Mouse (Mus musculus): ENCODE data around the gene Cep126. TPM values are rescaled to one million over a fixed set of nuclear protein-coding genes. Genes with fewer than 3 reads are reported as not detected.
A peak's percentile ranks its signal among the peaks of the same experiment; 100 is the strongest.

Cep126 gene
- total RNA-seq (2021): 1 to 10 TPM; 5.1 to 5.4 TPM

- peak; percentile 86 for DNase-seq
These were observed at the start of gene Cep126 for GRCm38 (mm10) chr9:8134117-8134574. TSS of gene Cep126 (minus strand) at chr9:8134294.

GRCm38 (mm10) chr9:8179554-8179953, 45.5 kb upstream of the Cep126 start:
- DNase-seq: no peak

GRCm38 (mm10) chr9:8177099-8177498, 43.0 kb upstream of the Cep126 start:
- no peak for DNase-seq

GRCm38 (mm10) chr9:8157011-8157410, 22.9 kb upstream of the Cep126 start:
- DNase-seq: no peak

GRCm38 (mm10) chr9:8139501-8139900, 5.4 kb upstream of the Cep126 start:
- DNase-seq: no peak

- no peak for DNase-seq
These were observed 443 bp downstream of the Cep126 start for GRCm38 (mm10) chr9:8133586-8134115.

- DNase-seq: no peak
These were observed 10.6 kb downstream of the Cep126 start for GRCm38 (mm10) chr9:8123495-8123894.

GRCm38 (mm10) chr9:8114516-8114915, 19.6 kb downstream of the Cep126 start:
- DNase-seq: no peak

GRCm38 (mm10) chr9:8103050-8103449, 31.0 kb downstream of the Cep126 start:
- DNase-seq: no peak

GRCm38 (mm10) chr9:8100962-8101361, 33.1 kb downstream of the Cep126 start:
- no peak for DNase-seq

GRCm38 (mm10) chr9:8078882-8079281, 55.2 kb downstream of the Cep126 start:
- no peak for DNase-seq

GRCm38 (mm10) chr9:8074345-8074744, 59.7 kb downstream of the Cep126 start:
- peak; percentile 22 for DNase-seq

GRCm38 (mm10) chr9:8073203-8073755, 60.8 kb downstream of the Cep126 start:
- DNase-seq: no peak

- no peak for DNase-seq
These were observed 74.5 kb downstream of the Cep126 start for GRCm38 (mm10) chr9:8059636-8060035.

GRCm38 (mm10) chr9:8054831-8055230, 79.3 kb downstream of the Cep126 start:
- DNase-seq: no peak

- no peak for DNase-seq
These were observed 91.1 kb downstream of the Cep126 start for GRCm38 (mm10) chr9:8043044-8043387.

GRCm38 (mm10) chr9:8042338-8043043, 91.6 kb downstream of the Cep126 start, which contains the start of gene Cfap300:
TSS of gene Cfap300 (minus strand) at chr9:8042823.
- DNase-seq: peak; percentile 98

- no peak for DNase-seq
These were observed 98.5 kb downstream of the Cep126 start for GRCm38 (mm10) chr9:8035546-8035945.

GRCm38 (mm10) chr9:8035091-8035490, 99.0 kb downstream of the Cep126 start:
- no peak for DNase-seq

- DNase-seq: no peak
These were observed 100.0 kb downstream of the Cep126 start for GRCm38 (mm10) chr9:8034143-8034542.

GRCm38 (mm10) chr9:8032847-8033246, 101.2 kb downstream of the Cep126 start:
- DNase-seq: no peak
